In the genomic region with DNA sequence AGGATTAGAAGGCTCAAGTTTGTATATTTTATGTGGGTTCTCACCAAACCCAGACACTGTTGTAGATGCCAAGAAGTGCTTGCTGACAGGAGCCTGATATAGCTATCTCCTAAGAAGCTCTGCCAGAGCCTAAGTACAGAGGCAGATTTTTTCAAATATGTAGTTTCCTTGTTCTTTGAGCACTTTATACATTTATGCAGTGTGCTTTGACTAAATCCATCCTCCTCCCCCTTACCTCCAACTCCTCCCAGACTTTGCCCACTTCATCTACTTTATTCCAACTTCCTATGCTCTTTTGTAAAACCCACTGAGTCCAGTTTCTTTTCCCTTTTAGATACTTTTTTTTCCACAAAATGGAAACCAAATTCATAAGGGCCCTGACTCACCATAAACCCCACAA, we compare ENCODE assay signal across 27 mouse cellular contexts. TPM values are rescaled to one million over a fixed set of nuclear protein-coding genes. Genes with fewer than 3 reads are reported as not detected.
DNase-seq lines count a peak whose midpoint lies in the region; ATAC-seq and TF ChIP-seq lines count a peak whose summit lies in the region.
"Had no signal": no experiment of that assay in that cellular context is flagged by ENCODE, and none has a peak within 500 bp of the region (broad histone marks: within the 10 kb centered on the region; RNA-seq: fewer than 3 reads in every experiment).

No protein-coding gene starts in this region.

- no peak overlapping the region for H3K4me3 ChIP-seq in lung, embryonic 14.5 days (ENCODE audit: low read depth, low read length)
- no peak overlapping the region for H3K4me3 ChIP-seq in lung, postnatal 0 days (ENCODE audit: low read depth, low read length)
- H3K4me3 ChIP-seq: embryonic facial prominence, embryonic 10.5 days; embryonic facial prominence, embryonic 12.5 days; forebrain, embryonic 10.5 days; forebrain, embryonic 12.5 days had no signal

- no peak for DNase-seq in frontal cortex, postnatal 36 days (ENCODE audit: low spot score in 2 of 2)
- no peak for DNase-seq in lung, embryonic 14.5 days
- DNase-seq in lung, postnatal 0 days (ENCODE audit: low spot score) = no peak
- DNase-seq in fibroblast of lung, adult 2 months (ENCODE audit: low read depth) = peak; percentile 32
- peak; percentile 21 for DNase-seq in yolk sac, embryonic 10.5 days (ENCODE audit: low spot score)
- DNase-seq in cerebellum, adult 11 months = no peak
- no peak for DNase-seq in gastrocnemius, postnatal 36 days
- DNase-seq: adrenal gland, adult 2 months; adrenal gland, postnatal 10 days; adrenal gland, postnatal 36 days; B cell, adult 2 months; cerebellum, adult 11-12 months; cerebellum, adult 2 months; cerebellum, adult 9-10 months; cerebellum, postnatal 10 days; cerebellum, postnatal 25 days had no signal

- no peaks in the 10 kb centered on the region for H3K27me3 ChIP-seq in lung, embryonic 14.5 days (ENCODE audit: insufficient read depth, low read length)
- H3K27me3 ChIP-seq in lung, postnatal 0 days (replicated peaks; ENCODE audit: insufficient read depth, low read length) = no peaks in the 10 kb centered on the region
- H3K27me3 ChIP-seq: CH12.LX; embryonic facial prominence, embryonic 12.5 days; forebrain, embryonic 12.5 days had no signal

- no peaks in the 10 kb centered on the region for H3K36me3 ChIP-seq in lung, embryonic 14.5 days (ENCODE audit: insufficient read depth)
- no peaks in the 10 kb centered on the region for H3K36me3 ChIP-seq in lung, postnatal 0 days (ENCODE audit: insufficient read depth, low read length)
- H3K36me3 ChIP-seq: embryonic facial prominence, embryonic 10.5 days; embryonic facial prominence, embryonic 12.5 days; forebrain, embryonic 10.5 days; forebrain, embryonic 12.5 days; G1E had no signal

- H3K9me3 ChIP-seq in lung, embryonic 14.5 days (ENCODE audit: low read depth, low read length) = no peaks in the 10 kb centered on the region
- H3K9me3 ChIP-seq in lung, postnatal 0 days (ENCODE audit: low read length) = no peaks in the 10 kb centered on the region
- H3K9me3 ChIP-seq: embryonic facial prominence, embryonic 10.5 days; embryonic facial prominence, embryonic 12.5 days; forebrain, embryonic 10.5 days; forebrain, embryonic 12.5 days; G1E had no signal

- no peak overlapping the region for H3K4me2 ChIP-seq in lung, embryonic 14.5 days
- no peak overlapping the region for H3K4me2 ChIP-seq in lung, postnatal 0 days (replicated peaks; ENCODE audit: low read depth, low read length)
- H3K4me2 ChIP-seq: embryonic facial prominence, embryonic 12.5 days; forebrain, embryonic 12.5 days had no signal

- H3K9ac ChIP-seq in lung, embryonic 14.5 days = no peak overlapping the region
- no peak overlapping the region for H3K9ac ChIP-seq in lung, postnatal 0 days (replicated peaks; ENCODE audit: low read depth)
- H3K9ac ChIP-seq: embryonic facial prominence, embryonic 12.5 days; forebrain, embryonic 12.5 days had no signal

- H3K4me1 ChIP-seq in lung, embryonic 14.5 days (ENCODE audit: insufficient read depth) = no peaks in the 10 kb centered on the region
- H3K4me1 ChIP-seq in lung, postnatal 0 days (ENCODE audit: insufficient read depth, low read depth, low read length) = no peaks in the 10 kb centered on the region
- H3K4me1 ChIP-seq: embryonic facial prominence, embryonic 10.5 days; embryonic facial prominence, embryonic 12.5 days; forebrain, embryonic 10.5 days; forebrain, embryonic 12.5 days had no signal

- intact Hi-C loops in gastrocnemius, postnatal 36 days (cut with DNase I) = no loop called here

- ATAC-seq in frontal cortex, adult (ENCODE audit: low TSS enrichment) = peak; percentile 100
- 0 out of 2 replicates have a peak, but pooled peaks have one; percentile 11 for ATAC-seq in lung, embryonic 14.5 days (ENCODE audit: insufficient read depth)
- ATAC-seq in lung, postnatal 0 days = no peak
- ATAC-seq: CD4-positive, CD25-positive, alpha-beta regulatory T cell, adult 4 months; forebrain, embryonic 14.5 days; forebrain, embryonic 16.5 days had no signal

- no peak overlapping the region for H3K27ac ChIP-seq in lung, embryonic 14.5 days (ENCODE audit: low read depth)
- no peak overlapping the region for H3K27ac ChIP-seq in lung, postnatal 0 days (ENCODE audit: low read length)
- H3K27ac ChIP-seq: embryonic facial prominence, embryonic 10.5 days; embryonic facial prominence, embryonic 12.5 days; forebrain, embryonic 10.5 days; forebrain, embryonic 12.5 days had no signal

- no peak for TF ChIP-seq EP300 in lung, postnatal 0 days (IDR thresholded peaks at IDR 0.05)

- TF ChIP-seq CTCF in lung, embryonic 14.5 days (IDR thresholded peaks at IDR 0.05; ENCODE audit: low read depth) = no peak
- TF ChIP-seq CTCF in lung, postnatal 0 days (IDR thresholded peaks at IDR 0.05) = no peak

RNA-seq across cellular contexts. Expression of gene Slco1a6, which starts 11.8 kb away (rescaled TPM):
- not detected in 2 replicates for polyA plus RNA-seq in lung, embryonic 14.5 days (2014; fragmentation: Nextera tagmentation; extraction: Ambion mirVana)
- polyA plus RNA-seq in lung, postnatal 0 days (2015; fragmentation: Nextera tagmentation; extraction: Ambion mirVana) = not detected in 2 replicates
- not detected for total RNA-seq in gastrocnemius, postnatal 36 days (2021)
- total RNA-seq: adrenal gland, adult 2 months; CH12.LX had no signal
- polyA plus RNA-seq: adrenal gland, adult 2 months; cerebellum, adult 2 months; cortical plate, adult 2 months; embryonic facial prominence, embryonic 10.5 days; embryonic facial prominence, embryonic 12.5 days; forebrain, embryonic 10.5 days; forebrain, embryonic 12.5 days; forebrain, embryonic 14.5 days; G1E had no signal

Comparison
In these comparisons a context has a peak if more than half of its experiments do, and no peak if none do; other contexts are left out.
1. DNase-seq: peak in fibroblast of lung, adult 2 months (single experiment) and yolk sac, embryonic 10.5 days (single experiment); none in frontal cortex, postnatal 36 days (0 of 2), lung, embryonic 14.5 days (single experiment), lung, postnatal 0 days (single experiment), cerebellum, adult 11 months (single experiment) and gastrocnemius, postnatal 36 days (0 of 2).